Mouse (Mus musculus): Measurements from ENCODE around the gene Stub1.

Stub1 gene

GRCm38 (mm10) chr17:25786280-25786679, 46.9 kb downstream of the Stub1 start, which contains the start of gene Ccdc78:
Gene Ccdc78 (plus strand): TSS chr17:25786580.
- DNase-seq: no peak

GRCm38 (mm10) chr17:25785281-25785745, 47.9 kb downstream of the Stub1 start, which contains the start of gene Haghl:
Gene Haghl (minus strand): TSS chr17:25785673.
- DNase-seq: peak; percentile 98

DNA sequence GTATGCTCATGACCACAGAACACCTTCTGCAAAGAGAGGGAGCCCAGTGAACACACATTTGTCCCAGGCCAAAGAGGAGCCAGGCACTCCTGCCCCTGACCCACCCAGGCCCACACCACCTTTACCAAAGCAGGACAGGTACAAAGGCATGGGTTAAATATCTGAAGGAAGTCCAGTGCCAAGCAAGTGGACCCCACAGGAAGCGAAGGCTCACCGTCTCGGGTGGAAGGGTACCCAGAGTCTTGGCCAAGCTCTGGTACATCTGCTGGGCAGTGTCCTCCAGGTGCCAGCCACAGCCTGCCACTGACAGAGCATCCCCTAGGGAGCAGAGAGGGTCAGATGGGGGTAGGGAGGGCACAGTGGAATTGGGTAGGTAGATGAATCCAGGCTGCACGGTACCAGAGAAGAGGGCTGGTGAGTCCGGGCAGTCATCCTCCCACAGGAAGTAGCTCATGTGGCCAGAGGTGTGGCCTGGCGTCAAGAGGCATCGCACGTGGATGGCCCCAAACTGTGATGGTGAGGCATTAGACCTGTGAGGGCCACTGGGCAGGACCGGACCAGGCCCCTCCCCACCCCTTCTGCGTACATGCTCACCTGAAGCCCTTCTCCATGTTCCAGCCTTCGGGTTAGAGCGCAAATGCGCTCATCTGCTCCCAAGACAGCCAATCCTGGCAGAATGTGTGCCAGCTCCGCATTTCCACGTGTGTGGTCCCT, 49.2 kb downstream of the Stub1 start:
- DNase-seq: no peak

DNA sequence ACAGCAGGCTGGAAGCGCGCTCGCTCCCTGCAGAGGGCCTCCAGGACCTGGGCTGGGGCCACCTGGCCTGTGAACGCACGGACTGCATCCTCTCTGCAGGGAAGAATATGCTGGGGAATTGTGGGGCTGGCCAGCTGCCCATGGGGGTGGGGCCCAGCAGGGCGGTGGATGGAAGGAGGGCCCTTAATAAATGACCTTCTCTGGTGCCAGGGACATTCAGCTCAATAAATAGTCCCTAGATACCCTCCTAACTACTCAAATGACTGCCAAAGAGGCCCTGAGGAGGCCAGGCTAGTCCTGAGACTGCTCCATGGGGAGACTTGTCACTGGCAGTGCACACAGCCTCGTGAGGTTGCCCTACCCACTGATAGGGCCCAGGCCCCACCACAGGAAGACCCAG, 50.1 kb downstream of the Stub1 start:
- no peak for DNase-seq

DNA sequence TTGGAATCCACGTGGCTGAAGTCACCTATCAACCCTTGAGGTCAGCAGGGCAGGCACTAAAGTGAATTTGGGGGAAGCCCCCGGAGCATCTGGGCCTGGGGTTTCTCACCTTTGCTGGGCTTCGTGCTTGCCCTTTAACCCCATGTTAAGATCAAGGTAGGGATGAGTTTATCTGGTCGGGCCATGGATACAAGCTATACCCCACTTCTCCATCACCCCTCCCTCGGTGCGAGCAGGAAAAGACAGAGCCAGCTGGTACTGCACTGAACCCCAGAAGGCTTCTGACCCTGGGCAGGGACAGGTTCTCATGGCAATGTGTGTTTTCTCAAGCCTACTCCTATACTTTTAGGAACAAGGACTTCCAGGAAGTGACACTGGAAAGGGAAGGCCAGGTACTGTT, 51.9 kb downstream of the Stub1 start:
- no peak for DNase-seq

Measured in lung, postnatal 36 days (tissue).